Mouse (Mus musculus) left cerebral cortex, adult 8-10 months (tissue): ENCODE data around the gene Gm7714. TPM values are rescaled to one million over a fixed set of nuclear protein-coding genes. Genes with fewer than 3 reads are reported as not detected.
"Not testable (repeated sequence)": the region's sequence is repeated elsewhere in the genome, so short reads cannot be mapped to it uniquely, and the experiment has no call there.

Source experiments
- DNase-seq, 2 experiments: peaks; one replicate each; pipeline ENCODE4 v3.0.0; 2022; ENCODE audit warnings: low spot score in 2 of 2
- total RNA-seq, 4 experiments: library from RNA; stranded (reverse); gene quantifications; 2 replicates each; pipeline ENCODE4 v1.2.4; 2022

Gm7714 gene
- total RNA-seq = not detected

DNA sequence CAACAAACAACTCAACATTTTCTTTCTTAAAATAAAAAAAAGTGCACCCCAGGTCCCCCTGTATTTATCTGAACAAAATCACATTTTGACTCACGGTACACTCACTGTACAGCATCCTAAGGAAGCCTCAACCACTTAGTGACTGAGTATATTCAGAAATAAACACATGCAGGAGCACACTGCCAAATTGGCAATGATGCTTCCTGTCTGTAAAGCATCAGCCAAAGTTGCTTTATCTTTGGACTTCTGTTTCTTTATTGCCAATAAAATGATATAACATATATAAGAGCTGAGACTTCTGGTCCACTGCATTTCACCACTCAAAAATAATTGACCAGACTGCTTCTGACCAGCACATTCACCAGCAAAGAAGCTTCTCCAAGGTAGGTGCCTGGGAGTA is at the start of gene Gm7714:
TSS of gene Gm7714 (plus strand) at position 301 of the 400 bp plus-strand sequence.
- DNase-seq = no peak

- peak in 1 of 2 experiments; percentile 8 for DNase-seq
These were observed 12.2 kb upstream of the Gm7714 start for GRCm38 (mm10) chr5:88256475-88256874.

GRCm38 (mm10) chr5:88311307-88311706 is 42.6 kb downstream of the Gm7714 start:
- not testable (repeated sequence) for DNase-seq

- no peak for DNase-seq
These were observed 48.3 kb downstream of the Gm7714 start, which contains the start of gene Prol1 for GRCm38 (mm10) chr5:88317012-88317411. Gene Prol1, plus strand, starts transcription at chr5:88317312.

Other genes starting within 250 kb of the Gm7714 start
- not detected for gene Smr2, start 182.4 kb upstream of the Gm7714 start, total RNA-seq
- gene Gm11116, start 157.4 kb upstream of the Gm7714 start, total RNA-seq = not detected
- not detected for gene Gm11115, start 114.8 kb upstream of the Gm7714 start, total RNA-seq
- not detected for gene Prol1, start 48.4 kb downstream of the Gm7714 start, total RNA-seq
- gene Amtn, start 107.2 kb downstream of the Gm7714 start, total RNA-seq = not detected
- gene Ambn, start 187.1 kb downstream of the Gm7714 start, total RNA-seq = not detected
- gene Enam, start 219.1 kb downstream of the Gm7714 start, total RNA-seq = not detected